Mouse (Mus musculus) erythroblast, embryonic 14.5 days (primary cell): ENCODE results near the gene H2-Eb2.

ENCODE experiments used
- GATA1 ChIP-seq: IDR thresholded peaks from 2 replicates; pipeline ENCODE4 v1.6.1; 2012; ENCODE audit warnings: low read length, inconsistent platforms, mixed read lengths
- TAL1 ChIP-seq: IDR thresholded peaks from 3 replicates; pipeline ENCODE4 v1.6.1; 2012; ENCODE audit warnings: low read length, inconsistent platforms, mixed read lengths

DNA sequence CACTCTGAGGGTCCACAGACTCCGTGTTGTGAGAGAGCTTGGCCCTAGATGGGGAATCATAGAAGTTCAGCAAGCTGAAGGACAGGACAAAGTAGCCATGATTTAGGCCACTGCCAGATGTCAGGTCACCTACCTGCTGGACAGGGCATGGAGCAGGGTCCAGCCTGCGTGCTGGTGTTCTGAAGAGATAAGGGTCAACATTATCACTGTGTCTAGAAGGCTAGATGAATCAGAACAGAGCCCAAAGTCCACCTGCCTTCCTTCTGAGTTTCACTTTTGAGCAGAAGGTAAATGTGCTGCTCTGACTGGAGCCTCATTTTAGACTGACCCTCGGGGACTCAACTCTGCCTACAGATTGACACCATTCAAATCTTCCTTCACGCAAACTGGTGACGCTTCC lies 29.1 kb downstream of the H2-Eb2 start, which contains the start of gene Btnl2:
- no peak for TF ChIP-seq GATA1
- no peak for TF ChIP-seq TAL1
